Mouse (Mus musculus) hindbrain, embryonic 16.5 days (tissue): ENCODE measurements at regions not wholly inside any gene's neighbourhood (a gene's known extent, or its start where the extent isn't known, plus 50 kb on each side); places are given as distances from the start of the nearest gene placed in this dataset.

ENCODE experiments used
- ATAC-seq: fragments of 200-750 bp; cut with Nextera tagmentation; 2 replicates; pipeline ENCODE4 v1.8.0; 2017; ENCODE audit warnings: moderate TSS enrichment, moderate library complexity
- H3K27ac ChIP-seq: fragments of 300-500 bp; sonication (generic); 2 replicates; pipeline ENCODE4 v1.5.1; 2014; ENCODE audit warnings: low read depth, mild to moderate bottlenecking, control low read depth, low read length, moderate library complexity
- H3K27me3 ChIP-seq: fragments of 300-500 bp; sonication (generic); replicated peaks from 2 replicates; pipeline ENCODE4 v1.6.1; 2014; ENCODE audit warnings: low read length; ENCODE audit not compliant: control insufficient read depth, insufficient read depth
- H3K36me3 ChIP-seq: fragments of 300-500 bp; sonication (generic); 2 replicates; pipeline ENCODE4 v1.6.1; 2014; ENCODE audit warnings: mild to moderate bottlenecking, low read length, moderate library complexity, mixed read lengths; ENCODE audit not compliant: control insufficient read depth, insufficient read depth
- H3K4me1 ChIP-seq: fragments of 300-500 bp; sonication (generic); 2 replicates; pipeline ENCODE4 v1.6.1; 2014; ENCODE audit warnings: low read depth, low read length; ENCODE audit not compliant: control insufficient read depth, insufficient read depth
- H3K4me2 ChIP-seq: fragments of 300-500 bp; sonication (generic); 2 replicates; pipeline ENCODE4 v1.6.1; 2014; ENCODE audit warnings: mild to moderate bottlenecking, low read length, control low read depth, moderate library complexity
- H3K4me3 ChIP-seq: fragments of 300-500 bp; sonication (generic); 2 replicates; pipeline ENCODE4 v1.5.1; 2014; ENCODE audit warnings: mild to moderate bottlenecking, low read length, control low read depth, moderate library complexity
- H3K9ac ChIP-seq: fragments of 300-500 bp; sonication (generic); 2 replicates; pipeline ENCODE4 v1.6.1; 2014; ENCODE audit warnings: low read depth, mild to moderate bottlenecking, control low read depth, low read length, moderate library complexity
- H3K9me3 ChIP-seq: fragments of 300-500 bp; sonication (generic); 2 replicates; pipeline ENCODE4 v1.6.1; 2014; ENCODE audit warnings: mild to moderate bottlenecking, low read length, moderate library complexity; ENCODE audit not compliant: control insufficient read depth
- WGBS: fragments of 180-500 bp; shearing (Covaris S2); extraction: QIAGEN DNeasy Blood & Tissue Kit; methylation state at CpG from one replicate; pipeline ENCODE4 v1.1.7; 2014; 5-methylcytosine and 5-hydroxymethylcytosine counted together

- WGBS: 81% methylated on average over 15 of the region's 15 CpGs
- H3K9me3 ChIP-seq: no peaks in the 10 kb centered on the region; the same call in none of the 2 replicates
- H3K4me3 ChIP-seq: no peak overlapping the region
- H3K4me1 ChIP-seq: no peaks in the 10 kb centered on the region
- ATAC-seq: no peak
- no peak overlapping the region for H3K9ac ChIP-seq
- no peak overlapping the region for H3K27ac ChIP-seq
- H3K36me3 ChIP-seq: no peaks in the 10 kb centered on the region
- H3K4me2 ChIP-seq: no peak overlapping the region
- H3K27me3 ChIP-seq: no peaks in the 10 kb centered on the region
Measured at GRCm38 (mm10) chr8:89261163-89261812, 217.3 kb upstream of the Sall1 start.

GRCm38 (mm10) chr8:89259881-89260280, 215.9 kb upstream of the Sall1 start:
- H3K4me1 ChIP-seq: no peaks in the 10 kb centered on the region
- no peaks in the 10 kb centered on the region for H3K36me3 ChIP-seq
- ATAC-seq: no peak
- WGBS: 79% methylated on average over 5 of the region's 5 CpGs
- no peaks in the 10 kb centered on the region; the same call in 1 of the 2 replicates for H3K9me3 ChIP-seq
- no peak overlapping the region for H3K9ac ChIP-seq
- H3K4me2 ChIP-seq: no peak overlapping the region
- no peak overlapping the region for H3K4me3 ChIP-seq
- no peak overlapping the region for H3K27ac ChIP-seq
- H3K27me3 ChIP-seq: no peaks in the 10 kb centered on the region; the same call in 1 of the 2 replicates

- H3K27me3 ChIP-seq: peaks cover 2% of the 10 kb centered on the region
- no peak for ATAC-seq
- H3K9me3 ChIP-seq: no peaks in the 10 kb centered on the region
- no peak overlapping the region for H3K9ac ChIP-seq
- no peak overlapping the region for H3K4me2 ChIP-seq
- H3K27ac ChIP-seq: no peak overlapping the region
- H3K36me3 ChIP-seq: no peaks in the 10 kb centered on the region
- 82% methylated on average over 4 of the region's 4 CpGs for WGBS
- H3K4me3 ChIP-seq: no peak overlapping the region
- 0 out of 2 replicates have a peak, but pooled peaks cover 5% of the 10 kb centered on the region for H3K4me1 ChIP-seq
Measured at GRCm38 (mm10) chr8:89246342-89246741, 202.4 kb upstream of the Sall1 start.

- H3K4me3 ChIP-seq: peak overlapping the region; percentile 14
- ATAC-seq: no peak
Measured at GRCm38 (mm10) chr8:89245131-89245751, 201.3 kb upstream of the Sall1 start.

GRCm38 (mm10) chr8:89241686-89242085, 197.7 kb upstream of the Sall1 start:
- no peak for ATAC-seq
- H3K4me1 ChIP-seq: 0 out of 2 replicates have a peak, but pooled peaks cover 5% of the 10 kb centered on the region
- no peaks in the 10 kb centered on the region for H3K9me3 ChIP-seq
- H3K9ac ChIP-seq: no peak overlapping the region
- H3K27ac ChIP-seq: no peak overlapping the region
- H3K4me3 ChIP-seq: no peak overlapping the region
- H3K27me3 ChIP-seq: peaks cover 2% of the 10 kb centered on the region
- H3K36me3 ChIP-seq: no peaks in the 10 kb centered on the region
- H3K4me2 ChIP-seq: no peak overlapping the region
- WGBS: 28% methylated on average over 5 of the region's 5 CpGs

More at GRCm38 (mm10) chr8:89245131-89245751, 201.3 kb upstream of the Sall1 start:
- Histone ChIP-seq H3K36me3 (no peaks in the 10 kb centered on the region), H3K9me3 (no peaks in the 10 kb centered on the region), H3K27ac (no peak overlapping the region), H3K9ac (peak overlapping the region; percentile 28; the same call in 1 of the 2 replicates), H3K4me1 (0 out of 2 replicates have a peak, but pooled peaks cover 5% of the 10 kb centered on the region), H3K27me3 (peaks cover 2% of the 10 kb centered on the region), H3K4me2 (peak overlapping the region; percentile 49)
- WGBS: 16% methylated on average over 25 of the region's 25 CpGs

GRCm38 (mm10) chr8:89239626-89240025, 195.7 kb upstream of the Sall1 start:
- no peak overlapping the region for H3K4me2 ChIP-seq
- no peak for ATAC-seq
- 46% methylated on average over 2 of the region's 2 CpGs for whole genome bisulfite sequencing

GRCm38 (mm10) chr8:89234041-89234440, 190.1 kb upstream of the Sall1 start:
- H3K9ac ChIP-seq: no peak overlapping the region
- no peaks in the 10 kb centered on the region for H3K27me3 ChIP-seq
- no peak overlapping the region for H3K4me2 ChIP-seq
- ATAC-seq: no peak
- H3K4me3 ChIP-seq: no peak overlapping the region
- no peaks in the 10 kb centered on the region for H3K4me1 ChIP-seq
- H3K27ac ChIP-seq: no peak overlapping the region
- H3K36me3 ChIP-seq: no peaks in the 10 kb centered on the region
- no peaks in the 10 kb centered on the region for H3K9me3 ChIP-seq

More at GRCm38 (mm10) chr8:89239626-89240025, 195.7 kb upstream of the Sall1 start:
- Histone ChIP-seq H3K36me3 (no peaks in the 10 kb centered on the region), H3K4me1 (no peaks in the 10 kb centered on the region), H3K9me3 (no peaks in the 10 kb centered on the region), H3K27me3 (peaks cover 2% of the 10 kb centered on the region), H3K9ac (no peak overlapping the region), H3K27ac (no peak overlapping the region), H3K4me3 (no peak overlapping the region)

GRCm38 (mm10) chr8:89232318-89232717, 188.4 kb upstream of the Sall1 start:
- H3K9me3 ChIP-seq: no peaks in the 10 kb centered on the region
- H3K4me1 ChIP-seq: no peaks in the 10 kb centered on the region
- 89% methylated on average over 1 of the region's 1 CpGs for WGBS
- no peaks in the 10 kb centered on the region for H3K27me3 ChIP-seq
- no peak overlapping the region for H3K4me2 ChIP-seq
- no peak overlapping the region for H3K9ac ChIP-seq
- no peak overlapping the region for H3K27ac ChIP-seq
- no peak for ATAC-seq
- no peak overlapping the region for H3K4me3 ChIP-seq
- no peaks in the 10 kb centered on the region for H3K36me3 ChIP-seq

- no peaks in the 10 kb centered on the region for H3K36me3 ChIP-seq
- no peaks in the 10 kb centered on the region for H3K4me1 ChIP-seq
- ATAC-seq: no peak
- 90% methylated on average over 3 of the region's 3 CpGs for WGBS
- no peak overlapping the region for H3K4me3 ChIP-seq
- no peak overlapping the region for H3K4me2 ChIP-seq
- H3K9ac ChIP-seq: no peak overlapping the region
- H3K9me3 ChIP-seq: no peaks in the 10 kb centered on the region
- no peaks in the 10 kb centered on the region for H3K27me3 ChIP-seq
- no peak overlapping the region for H3K27ac ChIP-seq
Measured at GRCm38 (mm10) chr8:89229144-89229543, 185.2 kb upstream of the Sall1 start.
